Mouse (Mus musculus) erythroblast, embryonic 14.5 days (primary cell): Measurements from ENCODE around the gene Gm45716. TPM values are rescaled to one million over a fixed set of nuclear protein-coding genes. Genes with fewer than 3 reads are reported as not detected.

Experiments used
- H3K27me3 ChIP-seq: 2 replicates; pipeline ENCODE4 v1.6.1; 2012; ENCODE audit warnings: inconsistent platforms; ENCODE audit not compliant: control insufficient read depth
- H3K36me3 ChIP-seq: 2 replicates; pipeline ENCODE4 v1.6.1; 2012; ENCODE audit warnings: mild to moderate bottlenecking, inconsistent platforms; ENCODE audit not compliant: control insufficient read depth
- H3K4me1 ChIP-seq: 2 replicates; pipeline ENCODE4 v1.6.1; 2012; ENCODE audit warnings: inconsistent platforms; ENCODE audit not compliant: control insufficient read depth
- H3K4me3 ChIP-seq: replicated peaks from 2 replicates; pipeline ENCODE3; 2012; ENCODE audit warnings: moderate library complexity, mild to moderate bottlenecking, inconsistent platforms
- H3K9me3 ChIP-seq: 2 replicates; pipeline ENCODE4 v1.6.1; 2012; ENCODE audit warnings: low read length, inconsistent platforms, mixed read lengths; ENCODE audit not compliant: control insufficient read depth
- GATA1 ChIP-seq: IDR thresholded peaks from 2 replicates; pipeline ENCODE4 v1.6.1; 2012; ENCODE audit warnings: low read length, inconsistent platforms, mixed read lengths
- TAL1 ChIP-seq: IDR thresholded peaks from 3 replicates; pipeline ENCODE4 v1.6.1; 2012; ENCODE audit warnings: low read length, inconsistent platforms, mixed read lengths
- polyA plus RNA-seq: library from polyadenylated mRNA; stranded (reverse); fragments of >175 nt; gene quantifications from 2 replicates; pipeline ENCODE4 v1.2.3, GENCODE M21; 2012

The Gm45716 gene
- polyA plus RNA-seq, 1 experiment = 0.04 TPM

DNA sequence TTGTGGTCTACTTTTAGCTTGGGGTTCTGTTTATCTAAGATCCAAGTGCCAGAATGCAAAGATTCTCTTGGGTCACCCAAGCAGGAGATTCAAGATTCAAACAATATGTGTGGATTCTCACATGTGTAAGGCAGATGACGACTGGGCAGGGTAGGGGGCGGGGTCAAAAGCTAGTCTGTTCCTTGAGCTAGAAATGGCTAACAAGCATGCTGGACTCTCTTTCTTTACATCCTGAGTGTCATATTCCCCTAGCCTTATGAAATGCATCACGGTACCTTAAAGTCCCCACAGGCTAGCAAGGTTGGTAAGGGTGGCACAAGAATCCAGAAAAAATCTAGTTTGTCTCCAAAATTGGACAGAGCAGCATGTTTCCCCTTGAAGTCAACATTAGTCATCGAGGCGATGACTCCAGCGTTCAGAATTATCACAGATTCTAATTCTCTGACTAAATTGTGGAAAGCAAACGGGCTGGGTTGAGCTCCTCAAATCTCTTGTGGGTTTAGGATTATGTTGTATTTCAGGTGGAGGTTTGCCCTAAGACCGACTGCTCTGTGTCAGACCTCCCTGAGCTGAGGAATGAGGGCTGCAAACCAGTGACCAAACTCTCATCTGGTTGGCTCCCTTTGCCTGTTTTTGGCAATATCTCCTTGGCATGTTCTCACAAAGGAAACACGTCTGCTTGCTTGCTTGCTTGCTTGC, 40.9 kb downstream of the Gm45716 start:
- Histone ChIP-seq H3K36me3 (no peaks in the 10 kb centered on the region), H3K4me3 (no peak overlapping the region), H3K27me3 (no peaks in the 10 kb centered on the region), H3K4me1 (no peaks in the 10 kb centered on the region), H3K9me3 (no peaks in the 10 kb centered on the region)
- no peak for TF ChIP-seq GATA1
- TF ChIP-seq TAL1 = no peak

DNA sequence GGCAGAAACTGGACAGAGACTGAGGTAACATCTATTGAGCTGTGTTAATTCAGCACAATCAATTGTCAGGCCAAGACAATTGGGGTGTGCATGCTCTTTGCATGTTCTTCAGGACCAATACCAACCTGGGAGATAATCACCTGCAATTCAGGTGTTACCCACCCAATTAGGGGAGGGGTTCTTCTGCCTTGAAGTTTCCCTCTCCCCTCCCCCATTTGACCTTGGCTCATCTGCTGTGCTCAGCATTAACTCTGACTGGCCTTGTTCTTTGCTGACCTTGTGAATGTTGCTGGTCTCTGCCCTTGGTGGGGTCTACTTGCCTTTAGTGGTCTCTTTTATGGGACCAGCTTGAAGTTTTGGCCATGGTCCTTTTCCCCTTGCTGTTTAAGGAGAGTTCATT, 42.3 kb downstream of the Gm45716 start:
- no peaks in the 10 kb centered on the region for H3K36me3 ChIP-seq
- no peaks in the 10 kb centered on the region for H3K9me3 ChIP-seq
- no peak for TF ChIP-seq GATA1
- TF ChIP-seq TAL1 = no peak
- H3K27me3 ChIP-seq = no peaks in the 10 kb centered on the region
- no peak overlapping the region for H3K4me3 ChIP-seq
- H3K4me1 ChIP-seq = no peaks in the 10 kb centered on the region

DNA sequence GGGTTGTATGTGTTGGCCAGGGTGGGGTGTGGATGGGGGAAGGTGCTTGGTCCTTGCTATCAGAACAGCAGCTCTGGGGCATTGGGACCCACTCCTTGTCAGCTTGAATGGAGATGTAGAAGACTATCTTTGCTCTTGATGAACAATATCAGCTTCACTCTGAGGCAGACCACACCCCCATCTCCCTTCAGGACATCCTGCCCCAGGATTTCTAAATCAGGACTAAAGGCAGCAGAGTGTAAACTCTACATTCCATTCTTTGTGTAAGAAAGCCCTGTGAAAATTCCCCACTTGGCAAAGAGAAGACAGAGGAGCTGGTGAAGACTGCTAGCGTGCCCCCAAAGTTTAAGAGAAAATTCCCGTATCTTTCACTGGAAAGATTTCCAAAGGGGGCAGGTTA, 43.2 kb downstream of the Gm45716 start:
- Histone ChIP-seq H3K36me3 (no peaks in the 10 kb centered on the region), H3K27me3 (no peaks in the 10 kb centered on the region), H3K4me1 (no peaks in the 10 kb centered on the region), H3K4me3 (no peak overlapping the region), H3K9me3 (no peaks in the 10 kb centered on the region)
- TF ChIP-seq TAL1 = no peak
- no peak for TF ChIP-seq GATA1

DNA sequence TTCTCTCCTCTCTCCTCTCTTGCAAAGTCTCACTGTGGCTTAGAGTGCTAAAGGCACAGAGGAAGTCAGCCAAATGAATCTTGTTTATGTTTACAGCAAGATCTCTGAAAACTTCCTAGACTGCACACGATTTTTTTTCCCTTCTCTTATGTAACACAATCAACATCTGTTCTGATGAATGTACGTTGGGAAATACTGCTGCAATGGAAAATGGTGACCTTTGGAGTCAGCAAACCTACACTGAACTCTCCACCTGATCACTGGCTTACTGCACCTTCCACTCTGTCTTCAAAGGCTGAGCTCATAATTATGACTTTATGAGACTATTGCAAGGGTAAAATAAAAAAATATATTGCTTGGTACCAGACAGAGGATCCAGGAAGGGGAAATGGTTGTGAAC, 44.1 kb downstream of the Gm45716 start:
- Histone ChIP-seq H3K36me3 (no peaks in the 10 kb centered on the region), H3K9me3 (no peaks in the 10 kb centered on the region), H3K4me1 (no peaks in the 10 kb centered on the region), H3K4me3 (no peak overlapping the region), H3K27me3 (no peaks in the 10 kb centered on the region)
- TF ChIP-seq GATA1 (no peak), TAL1 (no peak)

DNA sequence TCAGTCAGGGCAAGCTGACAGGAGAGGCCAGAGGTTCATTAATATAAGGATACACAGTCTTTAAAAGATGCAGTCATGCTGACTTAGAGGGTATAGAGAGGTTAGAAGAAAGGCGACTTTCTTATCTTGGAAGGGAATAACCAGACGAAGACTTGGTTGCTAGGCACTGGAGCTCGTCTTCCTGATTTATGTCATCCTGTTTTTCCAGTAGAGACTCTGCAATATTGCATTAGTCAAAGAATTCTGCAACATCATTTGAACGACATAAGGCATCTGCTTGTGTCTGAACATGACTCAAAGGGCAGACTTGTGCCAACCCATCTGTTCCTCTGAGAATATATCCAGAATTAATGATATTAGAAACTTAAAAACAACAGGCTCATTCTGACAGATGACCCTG, 45.2 kb downstream of the Gm45716 start:
- no peak for TF ChIP-seq TAL1
- no peak for TF ChIP-seq GATA1

DNA sequence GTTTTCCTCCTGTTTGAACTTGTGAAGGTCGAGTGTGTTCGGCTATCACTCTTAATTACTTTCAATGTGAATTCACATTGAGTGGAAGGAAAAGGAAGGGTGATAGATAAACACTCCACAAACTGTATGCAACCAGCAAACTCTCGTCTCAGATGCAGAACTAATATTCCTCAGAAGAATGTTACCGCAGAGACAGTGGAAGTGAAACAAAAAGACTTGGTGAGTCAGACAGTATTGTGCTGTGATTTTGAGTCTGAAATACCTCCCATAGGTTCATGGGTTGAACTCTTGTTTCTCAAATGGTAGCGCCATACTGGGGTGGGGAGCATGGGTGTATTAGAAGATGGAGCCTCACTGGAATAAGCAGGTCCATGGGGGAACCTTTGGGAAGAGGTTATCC, 47.7 kb downstream of the Gm45716 start:
- TF ChIP-seq TAL1 (no peak), GATA1 (no peak)
- Histone ChIP-seq H3K4me1 (no peaks in the 10 kb centered on the region), H3K9me3 (no peaks in the 10 kb centered on the region), H3K4me3 (no peak overlapping the region), H3K36me3 (no peaks in the 10 kb centered on the region), H3K27me3 (no peaks in the 10 kb centered on the region)

More for the DNA sequence above, 45.2 kb downstream of the Gm45716 start:
- no peaks in the 10 kb centered on the region for H3K27me3 ChIP-seq
- no peaks in the 10 kb centered on the region for H3K36me3 ChIP-seq
- no peak overlapping the region for H3K4me3 ChIP-seq
- no peaks in the 10 kb centered on the region for H3K9me3 ChIP-seq
- no peaks in the 10 kb centered on the region for H3K4me1 ChIP-seq

DNA sequence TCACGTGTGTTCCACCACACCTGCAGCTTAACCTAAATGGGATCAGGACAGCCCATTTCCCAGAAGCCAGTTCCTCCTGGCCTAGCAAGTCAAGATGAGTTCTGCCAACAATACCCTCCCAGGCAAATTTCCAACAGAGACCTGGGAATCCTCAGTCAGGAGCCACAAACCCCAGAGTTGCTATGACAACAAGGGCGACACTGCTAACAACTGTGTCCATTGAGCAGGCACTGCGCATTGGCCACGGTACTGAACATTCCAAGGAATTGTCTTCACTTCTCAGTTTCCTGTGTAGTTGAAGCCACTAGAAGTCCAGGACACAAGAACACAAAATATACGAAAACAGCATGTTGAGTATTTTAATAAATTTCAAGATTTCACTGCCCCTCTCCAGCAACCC, 50.1 kb downstream of the Gm45716 start:
- no peaks in the 10 kb centered on the region for H3K27me3 ChIP-seq
- H3K36me3 ChIP-seq = no peaks in the 10 kb centered on the region
- H3K9me3 ChIP-seq = no peaks in the 10 kb centered on the region
- TF ChIP-seq GATA1 (no peak), TAL1 (no peak)
- no peaks in the 10 kb centered on the region for H3K4me1 ChIP-seq
- H3K4me3 ChIP-seq = no peak overlapping the region

DNA sequence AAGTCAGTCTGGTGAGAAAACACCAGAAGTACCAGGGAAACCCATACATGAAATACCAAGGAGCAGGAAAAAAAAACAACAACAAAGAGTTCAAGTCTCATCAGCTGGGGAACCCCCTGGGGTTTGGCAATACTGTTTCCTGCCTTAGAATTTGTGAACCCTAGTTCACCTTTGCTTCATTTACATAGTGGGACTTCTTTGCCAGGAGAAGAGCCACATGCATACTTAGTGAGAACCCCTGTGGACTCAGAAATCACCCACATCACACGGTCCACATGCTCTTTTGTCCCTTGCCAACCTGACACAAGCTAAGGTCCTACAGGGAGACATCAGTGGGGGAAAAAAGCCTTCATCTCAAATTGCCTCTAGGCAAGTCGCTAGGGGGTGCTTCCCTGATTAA, 51.2 kb downstream of the Gm45716 start:
- Histone ChIP-seq H3K4me1 (no peaks in the 10 kb centered on the region), H3K4me3 (no peak overlapping the region), H3K27me3 (no peaks in the 10 kb centered on the region), H3K9me3 (no peaks in the 10 kb centered on the region), H3K36me3 (no peaks in the 10 kb centered on the region)
- TF ChIP-seq GATA1 (no peak), TAL1 (no peak)

DNA sequence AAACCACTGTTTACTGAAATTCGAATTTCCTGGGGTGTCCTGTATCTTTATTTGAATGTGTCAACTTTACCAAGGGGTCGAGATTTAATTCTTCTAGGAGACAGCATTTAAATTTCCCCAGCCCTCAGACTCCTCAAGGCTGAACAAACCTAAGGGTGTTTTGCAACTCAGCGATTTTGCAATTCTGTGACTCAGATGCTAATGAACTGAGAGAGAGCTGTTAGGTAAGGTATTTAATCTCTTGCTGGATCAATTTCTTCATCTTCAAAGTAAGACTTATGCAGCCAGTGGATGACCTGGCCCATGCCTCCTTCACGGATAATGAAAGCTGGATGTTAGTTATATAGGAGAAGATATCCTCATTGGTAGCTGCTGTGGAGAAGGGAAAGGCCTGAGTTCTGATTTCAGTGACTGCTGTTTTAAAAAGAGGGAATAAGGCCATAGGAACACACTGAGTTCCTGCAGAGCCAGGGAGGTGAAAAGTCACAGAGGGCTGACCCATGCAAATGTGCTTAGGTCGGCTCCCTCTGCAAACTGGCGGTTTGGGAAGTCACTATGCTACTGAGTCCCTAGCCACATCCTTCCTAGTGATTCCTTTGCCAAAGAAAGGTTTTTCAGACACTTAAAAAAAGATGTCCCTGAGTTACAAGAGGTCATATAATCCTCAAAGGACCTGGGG, 53.3 kb downstream of the Gm45716 start:
- H3K27me3 ChIP-seq = no peaks in the 10 kb centered on the region
- TF ChIP-seq TAL1 = no peak
- no peak for TF ChIP-seq GATA1
- H3K4me1 ChIP-seq = no peaks in the 10 kb centered on the region
- H3K9me3 ChIP-seq = no peaks in the 10 kb centered on the region
- H3K36me3 ChIP-seq = no peaks in the 10 kb centered on the region
- no peak overlapping the region for H3K4me3 ChIP-seq
